In the genomic region with DNA sequence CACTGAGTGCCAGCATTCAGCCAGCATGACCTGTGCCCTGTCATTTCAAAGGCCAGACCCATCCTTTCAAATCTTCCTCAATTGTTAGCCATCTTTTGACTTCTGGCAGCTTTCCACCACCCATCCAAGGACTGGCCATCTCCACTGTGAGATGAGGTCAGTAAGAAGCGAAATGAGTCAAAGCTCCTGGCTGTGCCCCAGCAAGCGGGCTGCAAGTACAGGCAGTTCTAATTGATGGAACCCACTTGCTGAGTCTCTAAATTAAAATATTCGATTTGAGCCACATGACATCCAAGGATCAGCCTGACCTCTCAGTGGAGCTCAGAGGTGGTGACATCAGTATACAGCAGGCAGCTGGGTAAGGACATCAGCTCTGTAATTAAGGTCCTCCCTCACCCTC, we compare ENCODE assay signal across 13 mouse cellular contexts.
A peak's percentile ranks its signal among the peaks of the same experiment; 100 is the strongest.
DNase-seq lines count a peak whose midpoint lies in the region; ATAC-seq and TF ChIP-seq lines count a peak whose summit lies in the region.
"Had no signal": no experiment of that assay in that cellular context is flagged by ENCODE, and none has a peak within 500 bp of the region (broad histone marks: within the 10 kb centered on the region; RNA-seq: fewer than 3 reads in every experiment).

No protein-coding gene starts in this region.

- no peak overlapping the region for H3K9ac ChIP-seq in hindbrain, embryonic 16.5 days (ENCODE audit: low read depth, low read length)
- H3K9ac ChIP-seq in hindbrain, embryonic 14.5 days: no peak overlapping the region
- H3K9ac ChIP-seq: heart, embryonic 13.5 days had no signal

- intact Hi-C loops in heart, postnatal 10 days (cut with DNase I): no loop called here

- WGBS in hindbrain, embryonic 16.5 days: 38% methylated on average over 3 of the region's 3 CpGs
- WGBS in hindbrain, embryonic 14.5 days: 30% methylated on average over 3 of the region's 3 CpGs

- H3K9me3 ChIP-seq in hindbrain, embryonic 16.5 days (ENCODE audit: control insufficient read depth, low read length): no peaks in the 10 kb centered on the region
- no peaks in the 10 kb centered on the region for H3K9me3 ChIP-seq in hindbrain, embryonic 14.5 days (ENCODE audit: control insufficient read depth, low read length)
- H3K9me3 ChIP-seq: embryonic facial prominence, embryonic 10.5 days; heart, embryonic 13.5 days had no signal

- H3K27me3 ChIP-seq in hindbrain, embryonic 16.5 days (replicated peaks; ENCODE audit: control insufficient read depth, insufficient read depth, low read length): no peaks in the 10 kb centered on the region
- no peaks in the 10 kb centered on the region for H3K27me3 ChIP-seq in hindbrain, embryonic 14.5 days (ENCODE audit: control insufficient read depth, insufficient read depth, low read length)
- H3K27me3 ChIP-seq: heart, embryonic 13.5 days had no signal

- no peak for TF ChIP-seq CTCF in layer of hippocampus, adult 2 months (conservative IDR thresholded peaks at IDR 0.05)

- peak; percentile 48; the same call in 1 of the 2 replicates for ATAC-seq in hindbrain, embryonic 16.5 days
- ATAC-seq in hindbrain, embryonic 14.5 days (ENCODE audit: low FRiP score): no peak
- ATAC-seq: CD4-positive, CD25-positive, alpha-beta regulatory T cell, adult 4 months had no signal

- H3K36me3 ChIP-seq in hindbrain, embryonic 16.5 days (ENCODE audit: control insufficient read depth, insufficient read depth, low read length): no peaks in the 10 kb centered on the region
- H3K36me3 ChIP-seq in hindbrain, embryonic 14.5 days (replicated peaks; ENCODE audit: control insufficient read depth, insufficient read depth): no peaks in the 10 kb centered on the region
- H3K36me3 ChIP-seq: embryonic facial prominence, embryonic 10.5 days; heart, embryonic 13.5 days had no signal

- H3K4me2 ChIP-seq in hindbrain, embryonic 16.5 days (ENCODE audit: low read length): no peak overlapping the region
- no peak overlapping the region for H3K4me2 ChIP-seq in hindbrain, embryonic 14.5 days (replicated peaks)
- H3K4me2 ChIP-seq: heart, embryonic 13.5 days had no signal

- DNase-seq in hindbrain, embryonic 14.5 days (ENCODE audit: low spot score): no peak
- peak; percentile 72 for DNase-seq in Muller cell, postnatal 12 days (ENCODE audit: inconsistent ontology term)
- DNase-seq in adrenal gland, adult 2 months: peak; percentile 87
- peak; percentile 1 to 12 for DNase-seq in heart, postnatal 10 days
- DNase-seq in spleen, adult 12 weeks (ENCODE audit: low spot score): no peak
- DNase-seq in layer of hippocampus, adult 2 months (ENCODE audit: low spot score in 2 of 2): no peak
- DNase-seq: kidney, postnatal 25 days; lung, adult 2 months; thymus, adult 2 months had no signal

- H3K27ac ChIP-seq in hindbrain, embryonic 16.5 days (ENCODE audit: low read depth, low read length): no peak overlapping the region
- H3K27ac ChIP-seq in hindbrain, embryonic 14.5 days: no peak overlapping the region
- no peak overlapping the region for H3K27ac ChIP-seq in layer of hippocampus, adult 2 months
- H3K27ac ChIP-seq: embryonic facial prominence, embryonic 10.5 days; heart, embryonic 13.5 days had no signal

- H3K4me3 ChIP-seq in hindbrain, embryonic 16.5 days (ENCODE audit: low read length): no peak overlapping the region
- no peak overlapping the region for H3K4me3 ChIP-seq in hindbrain, embryonic 14.5 days (replicated peaks; ENCODE audit: low read length)
- no peak overlapping the region for H3K4me3 ChIP-seq in layer of hippocampus, adult 2 months
- H3K4me3 ChIP-seq: embryonic facial prominence, embryonic 10.5 days; heart, embryonic 13.5 days had no signal

- H3K4me1 ChIP-seq in hindbrain, embryonic 16.5 days (ENCODE audit: control insufficient read depth, insufficient read depth, low read depth, low read length): no peaks in the 10 kb centered on the region
- no peaks in the 10 kb centered on the region for H3K4me1 ChIP-seq in hindbrain, embryonic 14.5 days (replicated peaks; ENCODE audit: control insufficient read depth, insufficient read depth, low read length)
- H3K4me1 ChIP-seq: embryonic facial prominence, embryonic 10.5 days; heart, embryonic 13.5 days had no signal

Comparison
In these comparisons a context has a peak if more than half of its experiments do, and no peak if none do; other contexts are left out.
1. DNase-seq: peak in Muller cell, postnatal 12 days (single experiment), adrenal gland, adult 2 months (single experiment) and heart, postnatal 10 days (2 of 2); none in hindbrain, embryonic 14.5 days (single experiment), spleen, adult 12 weeks (single experiment) and layer of hippocampus, adult 2 months (0 of 2).